Mouse (Mus musculus) skeletal muscle tissue, adult 2 months (tissue): ENCODE results near the gene Sp7.
"Not testable (repeated sequence)": the region's sequence is repeated elsewhere in the genome, so short reads cannot be mapped to it uniquely, and the experiment has no call there.

Experiments used
- DNase-seq: peaks from one replicate; pipeline ENCODE4 v3.0.0-alpha.2; 2012; ENCODE audit warnings: low read depth, low spot score

The Sp7 gene

GRCm38 (mm10) chr15:102346444-102346843 lies 20.5 kb downstream of the Sp7 start:
- no peak for DNase-seq

DNA sequence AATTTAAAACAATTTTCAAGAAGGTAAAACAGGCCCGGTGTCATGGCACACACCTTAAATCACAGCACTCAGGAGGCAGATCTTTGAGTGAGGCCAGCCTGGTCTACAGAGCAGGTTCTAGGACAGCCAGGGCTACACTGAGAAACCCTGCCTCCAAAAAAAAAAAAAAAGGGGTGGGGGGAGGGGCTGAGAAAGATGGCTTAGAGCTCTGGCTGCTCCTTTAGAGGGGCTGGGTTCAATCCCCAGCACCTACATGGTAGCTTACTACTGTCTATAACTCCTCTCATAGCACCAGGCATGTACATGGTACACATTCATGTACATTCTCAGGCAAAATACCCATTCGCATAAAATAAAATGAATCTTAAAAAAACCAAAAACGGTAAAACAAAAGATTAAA lies 22.5 kb downstream of the Sp7 start:
- no peak for DNase-seq

GRCm38 (mm10) chr15:102341580-102341979 lies 25.4 kb downstream of the Sp7 start:
- DNase-seq = no peak

GRCm38 (mm10) chr15:102339612-102340011 lies 27.4 kb downstream of the Sp7 start:
- DNase-seq = no peak

DNA sequence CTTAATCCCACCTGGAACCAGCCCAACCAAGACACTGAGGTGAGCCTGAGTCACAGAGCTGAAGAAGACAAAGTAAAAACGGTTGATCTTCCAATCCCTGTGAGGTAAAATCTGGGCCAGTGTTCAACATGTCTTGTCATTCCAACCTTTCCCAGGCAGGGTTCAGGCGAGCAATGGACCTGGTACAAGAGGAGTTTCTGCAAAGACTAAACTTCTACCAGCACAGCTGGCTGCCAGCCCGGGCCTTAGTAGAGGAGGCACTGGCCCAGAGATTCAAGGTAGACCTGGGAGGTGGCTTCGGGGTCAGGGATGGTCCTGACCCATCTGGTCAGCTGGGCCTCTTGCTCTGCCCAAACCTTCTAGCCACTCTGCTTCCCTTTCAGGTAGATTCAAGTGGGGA lies 30.0 kb downstream of the Sp7 start:
- DNase-seq = no peak

- not testable (repeated sequence) for DNase-seq
Measured at GRCm38 (mm10) chr15:102335925-102336324, 31.1 kb downstream of the Sp7 start.

- no peak for DNase-seq
Measured at GRCm38 (mm10) chr15:102335254-102335653, 31.7 kb downstream of the Sp7 start.

- DNase-seq = peak; percentile 66
Measured at GRCm38 (mm10) chr15:102331610-102332015, 35.4 kb downstream of the Sp7 start, which contains the start of gene Myg1. Gene Myg1 (plus strand): TSS chr15:102331709.

GRCm38 (mm10) chr15:102326892-102327291 lies 40.1 kb downstream of the Sp7 start:
- no peak for DNase-seq

DNA sequence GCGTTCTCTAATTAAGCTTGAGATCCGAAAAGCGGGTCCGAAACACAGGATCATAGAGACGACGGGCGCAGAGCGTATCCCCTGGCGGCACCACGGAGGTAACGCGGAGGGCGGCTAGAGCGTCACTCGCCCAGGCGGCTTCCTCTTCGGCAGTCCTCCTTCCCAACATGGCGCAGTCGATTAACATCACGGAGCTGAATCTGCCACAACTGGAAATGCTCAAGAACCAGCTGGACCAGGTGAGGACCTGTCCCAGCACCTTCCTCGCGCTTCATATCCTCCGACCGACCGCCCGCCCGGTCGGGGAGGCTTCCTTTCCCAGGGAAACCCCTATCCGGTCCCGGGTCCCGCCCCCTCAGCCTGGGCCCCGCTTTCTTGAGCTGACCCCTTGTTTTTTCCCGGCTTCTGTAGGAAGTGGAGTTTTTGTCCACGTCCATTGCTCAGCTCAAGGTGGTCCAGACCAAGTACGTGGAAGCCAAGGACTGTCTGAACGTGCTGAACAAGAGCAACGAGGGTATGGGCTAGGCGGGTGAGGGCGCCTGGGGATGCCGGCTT lies 40.9 kb downstream of the Sp7 start, which contains the start of gene Pfdn5:
Gene Pfdn5 (plus strand): TSS at position 95 of the 555 bp plus-strand sequence.
- peak; percentile 51 for DNase-seq

DNA sequence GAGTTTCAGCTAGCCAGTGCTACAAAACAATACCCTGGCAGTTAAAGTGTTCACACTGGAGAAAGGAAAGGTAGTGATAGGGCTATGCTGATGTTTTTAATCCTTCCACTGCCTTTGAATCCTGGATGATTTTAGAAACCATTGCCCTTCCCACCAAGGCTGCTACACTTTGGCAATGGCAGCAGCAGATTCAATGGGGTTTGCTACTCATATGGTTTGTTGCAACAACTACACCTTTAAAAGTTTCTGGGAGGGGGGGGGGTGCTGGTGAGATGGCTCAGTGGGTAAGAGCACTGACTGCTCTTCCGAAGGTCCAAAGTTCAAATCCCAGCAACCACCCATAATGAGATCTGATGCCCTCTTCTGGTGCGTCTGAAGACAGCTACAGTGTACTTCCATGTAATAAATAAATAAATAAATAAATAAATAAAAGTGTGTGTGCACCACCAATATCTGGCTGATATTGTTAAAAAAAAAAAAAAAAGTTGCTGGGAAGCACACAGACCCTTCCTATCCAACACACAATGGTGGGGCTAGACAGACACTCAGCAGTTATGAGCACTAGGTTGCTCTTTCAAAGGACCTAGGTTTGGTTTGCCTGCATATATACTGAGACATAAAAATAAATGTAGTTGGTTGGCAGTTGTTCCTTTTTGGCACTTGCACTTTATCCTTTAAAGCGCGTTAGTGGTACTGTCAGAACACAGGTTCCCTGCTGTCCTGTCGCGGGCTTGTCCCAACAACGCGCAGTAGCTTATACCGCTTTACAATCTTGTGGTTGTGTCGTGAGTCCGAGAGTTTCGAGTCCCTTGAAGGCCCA lies 42.1 kb downstream of the Sp7 start:
- no peak for DNase-seq

GRCm38 (mm10) chr15:102316263-102316662 lies 50.7 kb downstream of the Sp7 start:
- peak; percentile 40 for DNase-seq

GRCm38 (mm10) chr15:102315292-102315691 lies 51.7 kb downstream of the Sp7 start:
- peak; percentile 31 for DNase-seq

DNA sequence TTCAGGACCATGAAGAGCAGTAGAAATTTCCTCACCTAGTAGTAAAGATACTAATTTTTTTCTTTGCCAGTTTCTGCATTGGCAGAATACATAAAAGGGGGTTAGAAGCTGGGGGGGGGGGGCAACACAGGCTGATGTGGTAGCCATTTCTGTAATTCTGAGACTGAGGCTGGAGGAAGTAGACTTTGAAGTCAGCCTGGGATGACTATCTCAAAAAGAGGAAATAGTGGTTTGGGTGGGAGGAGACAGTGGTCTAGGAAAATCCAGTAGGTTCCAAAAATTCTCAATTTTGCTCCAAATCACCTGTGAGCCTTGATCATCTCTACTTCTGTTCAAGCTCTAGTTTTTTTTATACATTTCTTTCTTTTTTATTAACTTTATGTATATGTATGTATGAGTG lies 55.5 kb downstream of the Sp7 start:
- DNase-seq = no peak

DNA sequence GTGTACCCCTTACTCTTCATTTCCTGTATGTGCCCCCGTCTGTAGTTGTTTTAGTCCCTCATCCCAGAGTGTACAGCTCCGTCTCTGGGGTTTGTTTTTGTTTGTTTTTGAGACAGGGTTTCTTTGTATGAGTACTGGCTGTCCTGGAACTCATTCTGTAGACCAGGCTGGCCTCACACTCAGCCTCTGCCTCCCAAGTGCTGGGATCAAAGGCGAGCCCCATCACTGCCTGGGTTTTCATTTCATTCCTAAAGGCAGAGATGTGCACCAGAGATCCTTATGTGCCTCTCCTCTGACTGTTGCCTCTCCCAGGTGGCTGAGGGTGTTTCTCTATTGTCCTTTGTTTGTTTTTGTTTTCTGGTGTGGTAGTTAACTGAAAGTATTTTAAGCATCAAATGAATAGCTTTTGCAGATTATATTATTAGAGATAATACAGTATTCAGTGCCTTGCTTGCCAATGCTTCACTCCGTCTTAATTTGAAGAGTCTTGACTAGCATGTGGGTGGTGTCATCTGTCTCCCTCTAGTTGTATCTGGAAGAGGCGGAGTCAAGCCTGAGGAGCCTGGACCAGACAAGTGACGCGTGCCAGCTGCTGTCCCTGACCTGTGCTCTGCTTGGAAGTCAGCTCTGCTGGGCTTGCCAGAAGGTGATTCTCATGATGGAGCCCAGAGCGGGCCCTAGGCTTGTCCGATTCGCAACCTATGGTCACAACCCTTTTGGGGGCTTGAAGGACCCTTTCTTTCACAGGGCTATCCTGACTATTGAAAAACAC lies 56.7 kb downstream of the Sp7 start:
- DNase-seq = no peak

DNA sequence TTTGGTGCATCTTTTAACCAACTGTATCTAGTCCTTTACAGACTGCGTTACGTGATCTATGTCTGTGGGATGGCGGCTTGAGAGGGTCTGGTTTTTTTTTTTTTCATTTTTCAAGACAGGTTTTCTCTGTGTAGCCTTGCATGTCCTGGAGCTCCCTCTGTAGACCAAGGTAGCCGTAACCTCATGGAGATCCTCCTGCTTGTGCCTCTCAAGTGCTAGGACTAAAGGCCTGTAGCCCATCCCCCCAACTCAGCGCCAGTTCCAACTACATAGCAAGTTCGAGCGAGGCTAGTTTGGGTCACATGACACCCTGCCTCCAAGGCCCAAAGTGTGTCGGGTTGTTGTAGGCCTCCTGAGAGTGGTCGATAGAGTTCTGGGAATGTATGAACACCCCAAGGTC lies 58.3 kb downstream of the Sp7 start:
- no peak for DNase-seq
